Mouse (Mus musculus): Measurements from ENCODE around the gene Fam71f2. TPM values are rescaled to one million over a fixed set of nuclear protein-coding genes. Genes with fewer than 3 reads are reported as not detected.

Gene Fam71f2
- polyA plus RNA-seq (2012; ENCODE audit: insufficient read depth, low replicate concordance): not detected in 2 replicates

GRCm38 (mm10) chr6:29279293-29279692, at the start of gene Fam71f2:
Gene Fam71f2 (plus strand): TSS chr6:29279593.
- Histone ChIP-seq H3K9me3 (no peaks in the 10 kb centered on the region), H3K36me3 (replicated peaks; ENCODE audit: low read length) (peaks cover 30% of the 10 kb centered on the region), H3K4me3 (replicated peaks) (peak within 1 kb of the TSS; percentile 82), H3K27me3 (replicated peaks) (peaks cover 9% of the 10 kb centered on the region), H3K4me1 (peaks cover 34% of the 10 kb centered on the region)
- TF ChIP-seq GATA1 (IDR thresholded peaks at IDR 0.05; ENCODE audit: borderline replicate concordance, low read length) (no peak), FLI1 (IDR thresholded peaks at IDR 0.05; ENCODE audit: low read length) (no peak)

- Histone ChIP-seq H3K36me3 (replicated peaks; ENCODE audit: low read length) (no peaks in the 10 kb centered on the region), H3K4me3 (replicated peaks) (no peak overlapping the region), H3K9me3 (peaks cover 4% of the 10 kb centered on the region), H3K4me1 (peaks cover 50% of the 10 kb centered on the region), H3K27me3 (replicated peaks) (peaks cover 26% of the 10 kb centered on the region)
- TF ChIP-seq GATA1 (IDR thresholded peaks at IDR 0.05; ENCODE audit: borderline replicate concordance, low read length) (no peak), FLI1 (IDR thresholded peaks at IDR 0.05; ENCODE audit: low read length) (no peak)
Measured at GRCm38 (mm10) chr6:29230386-29230785, 49.0 kb upstream of the Fam71f2 start.

DNA sequence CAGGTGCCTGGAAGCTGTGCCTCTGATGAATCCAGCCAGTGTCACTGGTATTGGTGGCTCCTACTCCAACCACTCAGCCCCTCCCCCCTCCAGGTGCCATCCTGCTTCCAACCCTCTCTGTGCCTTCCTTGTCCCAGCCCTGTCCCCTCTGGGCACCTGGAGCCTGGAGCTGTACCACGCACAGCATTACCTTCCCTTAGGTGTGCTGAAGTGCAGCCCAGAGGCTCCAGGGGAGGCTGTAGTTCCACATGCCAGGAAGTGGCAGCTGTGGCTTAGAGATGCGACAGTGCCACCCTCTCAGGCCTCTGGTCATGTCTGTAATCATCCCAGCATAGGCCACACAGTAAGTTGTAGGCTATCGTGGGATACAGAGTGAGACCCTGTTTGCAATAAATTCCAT, 47.6 kb upstream of the Fam71f2 start:
- peaks cover 25% of the 10 kb centered on the region for H3K27me3 ChIP-seq (replicated peaks)
- H3K4me1 ChIP-seq: peaks cover 50% of the 10 kb centered on the region
- H3K9me3 ChIP-seq: no peaks in the 10 kb centered on the region
- no peaks in the 10 kb centered on the region for H3K36me3 ChIP-seq (replicated peaks; ENCODE audit: low read length)
- TF ChIP-seq GATA1 (IDR thresholded peaks at IDR 0.05; ENCODE audit: borderline replicate concordance, low read length) (no peak), FLI1 (IDR thresholded peaks at IDR 0.05; ENCODE audit: low read length) (no peak)
- H3K4me3 ChIP-seq (replicated peaks): peak overlapping the region; percentile 10

DNA sequence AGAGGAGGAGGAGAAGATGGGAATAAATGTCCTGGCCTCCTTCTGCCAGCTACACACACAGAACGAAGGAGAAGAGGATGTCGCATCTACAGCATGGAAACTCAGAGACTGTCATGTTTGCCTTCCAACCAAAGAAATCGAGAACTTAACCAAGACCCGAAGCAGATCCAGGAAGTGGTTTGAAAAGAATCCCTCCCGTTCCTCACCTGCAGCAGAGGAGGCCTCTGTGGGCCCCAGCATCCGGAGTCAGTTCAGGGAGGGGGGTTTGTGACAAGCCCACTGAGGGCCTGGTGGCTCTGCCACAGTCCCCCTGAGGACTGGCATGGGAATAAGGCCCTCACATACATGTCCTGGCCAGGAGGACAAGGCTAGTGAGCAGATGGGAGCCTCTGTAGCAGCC, 47.1 kb upstream of the Fam71f2 start:
- H3K4me1 ChIP-seq: peaks cover 47% of the 10 kb centered on the region
- TF ChIP-seq FLI1 (IDR thresholded peaks at IDR 0.05; ENCODE audit: low read length) (no peak), GATA1 (IDR thresholded peaks at IDR 0.05; ENCODE audit: borderline replicate concordance, low read length) (no peak)
- no peak overlapping the region for H3K4me3 ChIP-seq (replicated peaks)
- peaks cover 5% of the 10 kb centered on the region for H3K9me3 ChIP-seq
- no peaks in the 10 kb centered on the region for H3K36me3 ChIP-seq (replicated peaks; ENCODE audit: low read length)
- peaks cover 28% of the 10 kb centered on the region for H3K27me3 ChIP-seq (replicated peaks)

GRCm38 (mm10) chr6:29233710-29234109, 45.7 kb upstream of the Fam71f2 start:
- H3K36me3 ChIP-seq (replicated peaks; ENCODE audit: low read length): no peaks in the 10 kb centered on the region
- peaks cover 24% of the 10 kb centered on the region for H3K27me3 ChIP-seq (replicated peaks)
- no peak overlapping the region for H3K4me3 ChIP-seq (replicated peaks)
- peaks cover 42% of the 10 kb centered on the region for H3K4me1 ChIP-seq
- peaks cover 7% of the 10 kb centered on the region for H3K9me3 ChIP-seq
- TF ChIP-seq GATA1 (IDR thresholded peaks at IDR 0.05; ENCODE audit: borderline replicate concordance, low read length) (no peak), FLI1 (IDR thresholded peaks at IDR 0.05; ENCODE audit: low read length) (no peak)

GRCm38 (mm10) chr6:29234272-29234671, 45.1 kb upstream of the Fam71f2 start:
- peaks cover 24% of the 10 kb centered on the region for H3K27me3 ChIP-seq (replicated peaks)
- TF ChIP-seq FLI1 (IDR thresholded peaks at IDR 0.05; ENCODE audit: low read length) (no peak), GATA1 (IDR thresholded peaks at IDR 0.05; ENCODE audit: borderline replicate concordance, low read length) (no peak)
- H3K4me1 ChIP-seq: peaks cover 37% of the 10 kb centered on the region
- no peak overlapping the region for H3K4me3 ChIP-seq (replicated peaks)
- H3K9me3 ChIP-seq: peaks cover 7% of the 10 kb centered on the region
- no peaks in the 10 kb centered on the region for H3K36me3 ChIP-seq (replicated peaks; ENCODE audit: low read length)

- Histone ChIP-seq H3K36me3 (replicated peaks; ENCODE audit: low read length) (no peaks in the 10 kb centered on the region), H3K4me1 (peaks cover 15% of the 10 kb centered on the region), H3K4me3 (replicated peaks) (no peak overlapping the region), H3K9me3 (peaks cover 7% of the 10 kb centered on the region), H3K27me3 (replicated peaks) (peaks cover 14% of the 10 kb centered on the region)
- TF ChIP-seq GATA1 (IDR thresholded peaks at IDR 0.05; ENCODE audit: borderline replicate concordance, low read length) (no peak), FLI1 (IDR thresholded peaks at IDR 0.05; ENCODE audit: low read length) (no peak)
Measured at GRCm38 (mm10) chr6:29240806-29241205, 38.6 kb upstream of the Fam71f2 start.

GRCm38 (mm10) chr6:29241697-29242096, 37.7 kb upstream of the Fam71f2 start:
- H3K36me3 ChIP-seq (replicated peaks; ENCODE audit: low read length): no peaks in the 10 kb centered on the region
- TF ChIP-seq FLI1 (IDR thresholded peaks at IDR 0.05; ENCODE audit: low read length) (no peak), GATA1 (IDR thresholded peaks at IDR 0.05; ENCODE audit: borderline replicate concordance, low read length) (no peak)
- no peak overlapping the region for H3K4me3 ChIP-seq (replicated peaks)
- H3K9me3 ChIP-seq: peaks cover 7% of the 10 kb centered on the region
- H3K27me3 ChIP-seq (replicated peaks): peaks cover 17% of the 10 kb centered on the region
- H3K4me1 ChIP-seq: peaks cover 24% of the 10 kb centered on the region

- no peak for TF ChIP-seq FLI1 (IDR thresholded peaks at IDR 0.05; ENCODE audit: low read length)
- TF ChIP-seq GATA1 (IDR thresholded peaks at IDR 0.05; ENCODE audit: borderline replicate concordance, low read length): no peak
- Histone ChIP-seq H3K36me3 (replicated peaks; ENCODE audit: low read length) (no peaks in the 10 kb centered on the region), H3K4me3 (replicated peaks) (no peak overlapping the region), H3K27me3 (replicated peaks) (peaks cover 19% of the 10 kb centered on the region), H3K4me1 (peaks cover 30% of the 10 kb centered on the region), H3K9me3 (peaks cover 2% of the 10 kb centered on the region)
Measured at GRCm38 (mm10) chr6:29242265-29242664, 37.1 kb upstream of the Fam71f2 start.

- H3K9me3 ChIP-seq: no peaks in the 10 kb centered on the region
- peak overlapping the region; percentile 20 for H3K4me3 ChIP-seq (replicated peaks)
- peaks cover 36% of the 10 kb centered on the region for H3K4me1 ChIP-seq
- H3K27me3 ChIP-seq (replicated peaks): peaks cover 25% of the 10 kb centered on the region
- TF ChIP-seq GATA1 (IDR thresholded peaks at IDR 0.05; ENCODE audit: borderline replicate concordance, low read length) (no peak), FLI1 (IDR thresholded peaks at IDR 0.05; ENCODE audit: low read length) (no peak)
- no peaks in the 10 kb centered on the region for H3K36me3 ChIP-seq (replicated peaks; ENCODE audit: low read length)
Measured at GRCm38 (mm10) chr6:29245272-29246120, 33.9 kb upstream of the Fam71f2 start.
